Mouse (Mus musculus) thymus, postnatal 10 days (tissue): ENCODE measurements around the gene Cers3.

Source experiments
- DNase-seq, 2 experiments: peaks; one replicate each; pipeline ENCODE4 v3.0.0; 2021; ENCODE audit warnings: low spot score in 2 of 2

The Cers3 gene

GRCm38 (mm10) chr7:66743377-66743781, at the start of gene Cers3:
Cers3 (plus strand) TSS chr7:66743504.
- DNase-seq = no peak

GRCm38 (mm10) chr7:66694467-66694866, 48.8 kb upstream of the Cers3 start:
- DNase-seq = no peak

DNA sequence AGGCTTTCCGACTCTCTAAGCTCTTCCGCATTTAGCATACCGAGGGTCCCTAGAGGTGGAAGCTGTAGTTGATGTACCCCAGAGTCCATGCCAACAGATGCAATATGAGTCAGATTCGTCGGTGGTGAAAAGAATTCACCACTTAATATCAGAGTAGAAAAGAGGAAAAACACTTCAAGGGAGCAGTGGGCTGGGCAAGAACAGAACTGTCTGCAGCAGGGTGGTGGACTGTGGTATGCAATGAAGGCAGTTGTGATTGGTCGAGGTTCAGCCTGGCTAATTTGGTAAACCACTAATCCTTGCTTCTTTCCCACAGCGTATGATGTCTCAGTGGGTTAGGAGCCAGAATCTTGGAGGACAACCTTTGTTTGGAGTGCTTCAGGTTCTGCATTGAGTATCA, 40.6 kb upstream of the Cers3 start:
- DNase-seq = no peak

DNA sequence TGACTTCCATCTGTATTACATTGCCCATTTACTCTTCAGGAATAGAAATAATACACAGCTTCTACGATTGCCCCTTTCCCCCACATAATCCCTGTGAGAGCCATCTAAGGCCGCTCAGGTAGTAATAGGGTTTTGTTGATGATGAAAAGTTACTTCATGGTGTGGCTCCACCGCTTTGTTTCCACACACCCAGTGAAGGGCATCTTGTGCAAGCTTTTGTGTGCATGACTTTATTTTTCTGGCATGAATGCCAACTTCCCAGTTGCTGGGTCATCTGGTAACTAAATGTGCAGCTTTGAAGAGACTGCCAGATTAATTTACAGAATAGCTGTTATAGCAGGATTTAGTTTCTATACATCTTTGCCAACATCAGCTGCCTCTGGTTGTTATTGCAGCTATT, 38.7 kb upstream of the Cers3 start:
- DNase-seq = no peak

DNA sequence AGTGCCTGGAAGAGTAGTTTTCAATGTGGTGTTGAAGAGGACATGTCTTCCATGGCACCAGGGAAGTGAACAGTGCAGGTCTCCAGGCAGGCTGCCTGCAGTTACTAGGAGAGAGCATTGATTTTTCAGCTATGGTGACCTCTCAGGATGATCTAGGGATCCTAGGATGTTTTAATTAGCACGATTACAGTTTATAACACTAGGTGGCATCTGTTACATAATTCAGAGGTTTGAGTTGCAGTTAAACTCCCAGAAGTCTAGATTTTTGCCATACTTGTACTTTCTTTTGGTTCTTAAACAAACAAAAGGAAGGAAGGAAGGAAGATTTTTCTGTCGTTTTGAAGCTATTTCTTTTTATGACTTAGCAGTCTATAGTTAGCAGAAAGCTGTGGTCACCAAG, 32.1 kb upstream of the Cers3 start:
- no peak for DNase-seq

GRCm38 (mm10) chr7:66724514-66724913, 18.8 kb upstream of the Cers3 start:
- DNase-seq = no peak

- no peak for DNase-seq
Measured at GRCm38 (mm10) chr7:66724954-66725353, 18.4 kb upstream of the Cers3 start.

DNA sequence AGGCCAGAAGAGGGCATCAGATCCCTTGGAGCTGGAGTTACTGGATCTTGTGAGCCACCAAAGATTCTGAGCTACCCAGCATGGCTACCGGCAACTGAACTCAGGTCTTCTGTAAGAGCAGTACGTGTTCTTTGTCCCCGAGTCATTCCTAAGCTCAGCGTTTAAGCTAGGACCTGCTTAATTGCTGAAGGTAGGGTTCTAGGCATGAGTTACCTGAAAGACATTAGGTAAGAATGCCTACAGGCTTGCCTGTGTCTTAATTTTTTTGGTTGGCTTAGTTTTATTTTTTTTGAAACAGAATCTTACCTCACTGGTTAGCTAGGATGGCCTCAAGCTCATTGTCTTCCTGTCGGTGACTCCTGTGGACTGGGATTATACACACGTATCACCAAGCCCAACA, 15.2 kb upstream of the Cers3 start:
- DNase-seq = no peak

- DNase-seq = no peak
Measured at GRCm38 (mm10) chr7:66729232-66729631, 14.1 kb upstream of the Cers3 start.

DNA sequence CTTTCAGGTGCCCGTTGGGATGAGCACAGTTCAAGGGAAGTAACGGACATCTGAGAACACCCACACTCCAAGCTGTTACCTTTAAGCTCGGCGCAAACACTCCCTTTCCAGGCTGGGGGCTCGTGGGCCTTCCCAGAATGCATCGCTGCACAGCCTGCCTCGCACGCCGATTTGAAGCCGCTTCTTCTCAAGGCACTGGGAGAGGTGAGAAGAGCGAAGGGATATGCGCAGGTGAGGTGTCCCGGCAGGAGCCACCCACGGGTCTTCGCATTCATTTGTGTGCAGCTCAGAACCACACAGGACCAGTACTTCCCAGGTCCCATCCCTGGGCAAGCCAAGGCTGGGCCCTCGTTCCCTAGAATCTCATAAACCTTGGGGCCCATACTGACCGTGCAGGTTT, 9.9 kb upstream of the Cers3 start:
- DNase-seq = no peak

DNA sequence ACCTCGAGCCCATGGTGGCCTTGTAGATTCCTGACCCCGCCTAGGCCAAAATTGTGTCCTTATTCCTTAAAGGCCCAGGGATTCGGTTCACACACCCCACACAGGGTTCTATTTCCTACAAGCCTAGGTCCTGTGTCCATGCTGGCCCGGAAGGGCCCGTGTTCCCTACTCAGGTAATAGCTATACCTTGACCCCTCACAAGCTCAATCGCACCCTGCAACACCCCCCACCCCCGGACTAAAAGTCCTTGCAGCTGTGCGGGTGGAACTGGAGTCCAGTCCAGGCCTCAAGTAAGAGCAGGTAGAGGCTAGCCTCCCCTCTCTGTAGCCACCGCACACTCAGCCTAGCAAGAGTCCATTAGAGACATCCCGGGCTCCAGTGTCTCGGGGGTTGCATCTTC, 9.4 kb upstream of the Cers3 start:
- no peak for DNase-seq

- DNase-seq = no peak
Measured at GRCm38 (mm10) chr7:66734466-66734865, 8.8 kb upstream of the Cers3 start.

DNA sequence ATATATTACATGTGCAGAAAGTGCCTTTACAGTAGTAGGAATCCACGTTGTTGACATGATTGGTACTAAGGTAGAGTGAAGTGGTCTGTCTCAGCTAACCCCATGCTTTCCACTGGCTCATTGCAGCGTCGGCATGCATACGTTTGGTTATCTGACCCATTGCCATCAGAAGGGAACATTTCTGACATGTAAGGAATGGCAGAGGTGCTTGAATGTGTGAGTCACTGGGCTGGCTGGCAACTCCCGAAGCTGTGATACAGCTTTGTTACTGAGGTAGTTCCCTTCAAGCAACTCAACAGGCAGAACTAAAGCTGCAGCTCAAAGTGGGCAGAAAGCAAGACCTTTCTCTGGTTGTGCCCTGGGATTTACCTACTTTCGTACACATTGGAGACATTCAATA, 8.3 kb upstream of the Cers3 start:
- DNase-seq = no peak

DNA sequence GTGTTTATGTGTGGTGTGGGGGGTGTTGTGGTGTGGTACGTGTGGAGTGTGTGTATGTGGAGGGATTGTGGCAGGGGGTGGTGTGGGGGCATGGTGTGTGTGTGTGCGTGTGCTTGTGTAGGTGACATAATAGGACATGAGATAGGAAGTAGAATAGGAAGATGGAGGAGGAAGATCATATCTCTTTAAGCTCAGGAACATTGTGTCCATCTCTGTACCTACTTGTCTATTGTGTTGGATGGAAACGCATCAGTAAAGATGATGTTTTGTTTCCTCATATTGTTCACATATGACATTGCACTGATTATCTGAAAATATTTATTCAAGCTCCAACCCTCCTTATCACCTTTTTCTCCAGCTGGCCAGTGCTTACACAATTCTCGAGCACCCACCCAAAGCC, 5.9 kb upstream of the Cers3 start:
- no peak for DNase-seq

DNA sequence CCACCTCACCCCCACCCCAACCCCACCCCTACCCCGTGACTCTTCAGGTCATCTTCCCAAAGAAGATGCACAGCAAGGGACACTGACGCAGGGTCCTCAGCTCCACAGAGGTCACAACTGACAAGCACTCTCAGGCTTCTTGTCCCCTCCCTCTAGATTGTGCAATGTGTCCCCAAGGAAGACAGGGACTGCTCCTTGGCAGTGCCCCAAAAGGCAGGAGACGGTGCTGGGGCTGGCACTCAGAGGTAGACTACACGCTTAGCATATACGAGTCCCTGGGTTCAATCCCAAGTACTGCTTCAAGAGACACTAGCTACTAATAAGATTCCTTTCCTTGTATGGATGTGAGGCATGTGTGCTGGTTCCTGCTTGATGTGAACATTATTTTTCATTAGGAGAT, 2.3 kb upstream of the Cers3 start:
- no peak for DNase-seq

- DNase-seq = no peak
Measured at GRCm38 (mm10) chr7:66741412-66741811, 1.9 kb upstream of the Cers3 start.

DNA sequence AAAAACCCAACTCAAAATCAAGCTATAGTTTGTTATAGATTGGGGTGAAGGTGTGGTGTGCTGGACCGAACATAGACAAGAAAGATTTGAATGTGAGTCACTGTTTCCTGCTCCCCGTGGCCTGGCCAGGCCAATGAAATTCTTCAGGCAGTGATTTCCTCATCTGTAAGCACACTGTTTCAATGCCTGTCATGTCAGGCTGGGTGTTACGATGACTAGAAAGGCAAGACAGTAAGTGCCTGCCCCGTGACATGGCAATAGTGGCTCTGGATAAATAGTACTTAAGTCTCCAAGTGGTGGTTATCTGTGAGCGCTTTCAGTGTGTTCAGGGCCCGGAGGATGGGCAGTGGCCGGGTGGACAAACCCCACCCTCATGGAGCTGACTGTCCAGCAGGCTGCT, 3.7 kb downstream of the Cers3 start:
- DNase-seq = no peak

DNA sequence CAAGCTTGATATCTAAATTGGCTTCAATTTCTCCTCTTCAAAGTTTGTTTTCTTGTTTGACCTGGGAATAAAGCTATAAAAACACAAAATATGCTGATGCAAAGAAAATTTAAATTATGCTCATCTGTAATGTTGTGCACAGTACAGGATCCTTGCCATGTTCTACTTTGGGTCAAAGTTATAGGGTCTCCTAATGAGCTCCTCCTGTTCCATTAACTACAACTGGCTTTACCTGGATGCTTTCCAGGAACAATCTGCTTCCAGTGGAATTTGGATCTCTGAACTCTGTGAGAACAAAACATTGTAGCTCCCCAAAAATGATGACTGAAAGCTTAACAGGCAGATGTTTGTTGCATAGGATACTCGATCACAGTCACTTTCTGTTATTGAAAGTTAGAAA, 6.7 kb downstream of the Cers3 start:
- DNase-seq = no peak

DNA sequence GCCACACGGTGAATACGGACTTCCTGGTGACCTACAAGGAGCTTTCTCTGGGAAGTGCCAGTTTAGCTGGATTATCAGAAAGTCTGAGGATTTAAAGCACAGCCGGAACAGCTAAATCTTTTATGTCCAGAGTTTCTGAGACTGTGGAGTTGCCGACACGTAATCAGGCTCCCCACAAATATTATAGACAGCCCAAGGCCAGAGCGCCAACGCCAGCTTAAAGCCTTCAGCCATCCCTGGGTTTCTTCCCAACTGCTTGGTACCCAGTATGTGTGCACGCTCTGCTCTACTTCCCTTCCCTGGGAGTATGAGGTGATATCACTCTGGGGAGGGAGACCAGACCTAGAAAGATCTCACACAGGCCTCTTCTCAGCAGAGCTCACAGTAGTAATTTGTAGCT, 10.5 kb downstream of the Cers3 start:
- no peak for DNase-seq

GRCm38 (mm10) chr7:66755611-66756010, 12.3 kb downstream of the Cers3 start:
- no peak for DNase-seq

DNA sequence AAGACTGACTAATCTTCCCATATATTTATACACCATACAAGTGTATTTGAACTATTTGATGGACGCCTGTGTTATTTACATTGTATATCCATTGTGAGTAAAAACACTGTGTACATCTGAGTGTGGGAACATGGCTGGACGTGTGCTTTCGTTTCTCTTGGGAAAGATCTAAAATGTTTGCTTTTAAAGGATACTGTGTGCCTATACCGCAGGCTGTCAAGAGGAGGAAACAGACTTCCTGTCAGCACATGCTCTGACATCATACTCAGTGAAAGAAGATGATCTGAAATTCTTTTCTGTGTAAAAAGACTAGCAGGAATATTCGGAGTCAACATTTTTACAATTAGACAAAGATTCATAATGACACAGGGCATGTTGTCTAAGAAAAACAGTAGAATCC, 26.6 kb downstream of the Cers3 start:
- no peak for DNase-seq

DNA sequence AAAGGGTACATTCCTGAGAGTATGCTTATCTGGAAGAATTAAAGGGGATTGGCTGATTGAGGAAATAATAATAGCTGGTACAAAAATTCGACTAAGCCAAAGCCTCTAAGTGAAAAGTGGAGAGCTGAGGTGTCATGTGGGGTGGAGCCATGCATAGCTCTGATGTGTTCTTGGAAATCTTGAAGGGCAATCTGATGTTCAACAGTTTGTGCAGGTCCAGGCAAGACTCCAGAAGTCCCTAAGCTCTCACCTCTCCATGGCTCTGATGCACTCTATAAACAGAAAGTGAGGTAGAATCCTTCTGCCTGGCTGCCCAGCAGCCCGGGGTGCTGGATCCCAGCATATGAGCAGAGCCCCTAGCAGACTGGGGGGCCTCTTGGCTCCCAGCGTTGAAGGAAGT, 27.4 kb downstream of the Cers3 start:
- DNase-seq = no peak

GRCm38 (mm10) chr7:66771252-66771651, 27.9 kb downstream of the Cers3 start:
- no peak for DNase-seq

- no peak for DNase-seq
Measured at GRCm38 (mm10) chr7:66779411-66779810, 36.1 kb downstream of the Cers3 start.
